Mouse (Mus musculus): Measurements from ENCODE around the gene 3110082I17Rik.

Gene 3110082I17Rik

DNA sequence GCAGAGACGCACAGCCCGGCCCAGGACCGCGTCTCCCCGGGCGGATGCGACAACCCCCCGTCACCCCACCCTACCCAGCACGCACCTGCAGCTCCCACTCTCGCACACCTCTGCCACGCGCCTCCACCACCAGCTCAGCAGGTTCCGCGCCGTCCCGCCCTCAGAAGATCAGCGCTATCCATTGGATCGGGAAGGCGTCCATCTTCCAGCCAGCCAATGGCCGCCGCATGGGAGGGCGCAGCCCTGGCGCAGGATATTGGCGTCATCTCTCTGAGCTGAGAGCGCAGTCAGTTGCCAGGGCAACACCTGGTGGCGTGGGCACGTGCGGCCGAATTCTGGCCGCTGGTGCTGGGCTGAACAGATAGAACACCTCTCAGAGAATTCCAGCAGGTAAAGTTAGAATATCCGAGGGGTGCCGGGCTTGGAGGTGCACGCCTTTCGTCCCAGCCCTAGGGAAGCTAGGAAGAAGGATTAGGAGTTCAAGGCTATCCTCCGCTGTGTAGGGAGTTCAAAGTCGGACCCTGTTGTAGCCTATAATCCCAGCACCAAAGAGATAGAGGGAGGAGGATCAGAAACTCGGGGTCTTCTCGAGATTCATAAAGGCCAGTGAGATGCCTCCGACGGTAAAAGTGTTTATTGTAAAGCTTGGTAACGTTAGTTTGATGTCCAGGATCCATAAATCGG, at the start of gene 3110082I17Rik:
3110082I17Rik (minus strand) TSS at position 144 of the 684 bp plus-strand sequence.
- DNase-seq = peak; percentile 97 to 99

DNA sequence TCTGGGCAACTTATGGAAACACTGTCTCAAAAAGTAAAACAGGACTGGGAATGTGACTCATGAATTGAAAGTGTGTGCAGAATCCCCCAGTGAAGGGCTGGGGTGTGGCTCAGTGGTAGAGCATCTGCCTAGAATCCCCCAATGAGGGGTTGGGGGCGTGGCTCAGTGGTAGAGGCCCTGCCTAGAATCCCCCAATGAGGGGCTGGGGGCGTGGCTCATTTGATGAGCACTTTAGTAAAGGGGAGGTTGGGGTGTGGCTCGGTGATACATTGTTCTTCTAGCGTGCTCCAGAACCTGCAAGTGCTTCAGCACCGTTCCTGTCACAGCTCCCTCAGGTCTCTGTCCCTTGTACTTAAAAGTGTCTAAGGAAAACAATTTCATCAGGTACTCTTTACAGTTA, 45.9 kb upstream of the 3110082I17Rik start:
- no peak for DNase-seq

DNA sequence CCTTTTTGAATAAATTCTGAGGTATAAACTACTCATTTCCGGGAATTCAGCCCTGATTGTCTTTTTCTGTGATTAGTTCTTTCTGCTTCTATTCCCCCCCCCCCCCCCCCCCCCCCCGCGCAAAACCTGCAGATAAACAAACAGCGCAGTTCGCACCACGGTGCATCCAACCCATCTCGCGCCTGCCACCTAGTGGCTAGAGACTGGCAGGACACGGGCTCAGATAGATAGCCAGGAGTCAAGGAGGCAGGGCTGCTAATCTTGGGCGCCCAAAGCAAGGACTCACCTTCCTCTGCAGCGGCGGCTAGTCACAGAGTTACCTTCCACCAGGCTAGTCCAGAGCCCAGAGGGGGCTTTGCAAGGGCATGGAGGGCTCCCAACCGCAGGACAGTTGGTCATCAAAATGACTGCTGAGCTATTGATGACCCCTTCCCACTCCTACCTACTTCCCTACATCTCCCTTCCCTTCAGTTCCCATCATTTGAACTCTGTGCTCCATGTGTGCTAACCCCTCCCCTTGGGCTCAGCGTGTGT, 44.8 kb upstream of the 3110082I17Rik start:
- DNase-seq = peak; percentile 54 to 82

DNA sequence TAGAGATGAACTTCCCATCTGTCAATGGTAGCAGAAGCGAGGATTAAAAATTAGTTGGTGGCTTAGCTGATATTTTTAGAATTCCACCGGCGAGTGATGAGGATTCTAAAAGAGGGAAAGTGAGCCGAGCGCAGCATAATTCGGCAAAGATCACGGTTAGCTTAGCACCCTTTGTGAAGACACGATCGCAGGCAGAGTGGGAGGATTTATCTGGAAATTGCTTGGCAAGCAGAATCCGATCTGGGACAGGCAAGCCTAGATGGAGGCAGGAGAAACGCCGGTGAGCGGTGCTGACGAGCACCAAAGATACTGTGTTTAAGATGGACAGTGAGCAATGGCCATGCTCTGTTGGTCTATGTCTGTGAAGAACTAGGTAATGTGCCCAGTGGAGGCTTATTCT, 42.0 kb upstream of the 3110082I17Rik start:
- DNase-seq = no peak

DNA sequence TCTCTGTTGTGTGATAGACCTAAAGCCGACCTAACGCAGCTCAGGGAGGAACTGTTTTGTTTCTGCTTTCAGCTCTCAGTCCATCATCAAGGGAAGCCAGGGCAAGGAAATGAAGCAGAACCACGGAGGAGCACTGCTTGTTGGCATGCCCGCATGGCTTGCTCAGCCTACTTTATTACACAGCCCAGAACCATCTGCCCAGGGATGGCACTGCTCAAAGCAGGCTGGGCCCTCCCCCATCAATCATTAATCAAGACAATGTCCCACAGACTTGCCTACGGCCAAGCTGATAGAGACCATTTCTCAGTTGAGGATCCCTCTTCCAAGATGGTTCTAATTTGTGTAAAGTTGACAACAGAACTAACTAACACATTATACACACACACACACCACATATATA, 38.5 kb upstream of the 3110082I17Rik start:
- DNase-seq = peak; percentile 44 to 54

DNA sequence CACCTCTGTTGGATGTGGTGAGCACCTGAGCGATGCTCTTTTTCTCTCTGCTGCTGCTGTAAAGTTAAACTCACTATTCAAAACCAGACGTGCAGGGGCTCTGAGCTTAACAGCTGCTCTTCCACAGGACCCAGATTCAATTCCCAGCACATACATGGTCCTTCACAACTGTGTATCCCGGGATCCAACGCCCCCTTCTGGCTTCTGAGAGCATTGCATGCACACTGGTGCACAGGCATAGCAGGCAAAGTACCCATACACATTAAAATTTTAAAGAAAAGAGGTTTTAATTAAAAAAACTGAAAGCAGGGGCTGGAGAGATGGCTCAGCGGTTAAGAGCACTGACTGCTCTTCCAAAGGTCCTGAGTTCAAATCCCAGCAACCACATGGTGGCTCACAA, 36.6 kb upstream of the 3110082I17Rik start:
- DNase-seq = no peak

DNA sequence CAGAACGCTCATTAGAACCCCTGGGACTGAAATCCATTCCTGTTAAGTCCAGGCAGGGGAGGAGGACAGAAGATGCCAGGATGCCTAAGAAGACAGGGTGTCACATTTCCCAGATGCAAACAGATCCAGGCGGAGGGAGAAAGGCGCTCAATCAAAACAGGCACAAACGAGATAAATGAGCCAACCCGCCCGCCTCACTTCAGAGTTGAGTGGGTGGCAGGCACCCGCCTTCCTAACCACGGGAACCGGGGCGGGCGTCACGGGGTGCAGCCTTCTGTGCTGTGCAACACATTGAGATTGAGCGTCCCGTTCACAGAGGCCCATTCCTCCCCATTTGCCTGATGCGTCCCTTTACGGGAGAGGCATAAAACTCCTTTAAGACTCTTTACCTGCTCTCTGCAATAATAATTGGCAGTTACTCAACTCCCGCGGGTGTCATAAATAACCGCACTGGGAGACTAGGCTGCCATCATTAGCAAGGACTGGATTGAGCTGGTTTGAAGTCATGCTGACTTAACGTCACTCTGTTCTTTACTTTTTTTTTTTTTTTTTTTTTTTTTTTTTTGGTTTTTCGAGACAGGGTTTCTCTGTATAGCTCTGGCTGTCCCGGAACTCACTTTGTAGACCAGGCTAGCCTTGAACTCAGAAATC, 34.8 kb upstream of the 3110082I17Rik start:
- no peak for DNase-seq

DNA sequence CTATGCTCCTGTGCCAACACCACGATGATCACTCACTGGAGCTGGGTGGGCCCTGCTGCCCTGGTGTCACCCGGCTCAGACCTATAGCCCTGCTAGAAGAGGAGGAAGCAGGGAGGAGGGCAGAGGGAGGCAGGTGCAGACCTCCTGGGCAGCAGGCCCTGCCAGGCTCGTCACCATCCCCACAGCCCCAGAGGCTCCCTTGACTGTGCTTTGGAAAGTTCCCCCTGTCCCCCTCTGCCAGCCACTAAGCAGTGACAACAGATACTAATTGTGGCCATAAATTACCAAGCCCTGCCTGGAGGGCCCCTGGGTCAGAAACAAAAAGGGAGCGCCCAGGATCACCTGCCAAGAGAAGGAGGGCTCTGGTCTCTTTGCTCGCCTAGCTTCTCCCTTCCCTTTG, 33.4 kb upstream of the 3110082I17Rik start:
- no peak for DNase-seq

DNA sequence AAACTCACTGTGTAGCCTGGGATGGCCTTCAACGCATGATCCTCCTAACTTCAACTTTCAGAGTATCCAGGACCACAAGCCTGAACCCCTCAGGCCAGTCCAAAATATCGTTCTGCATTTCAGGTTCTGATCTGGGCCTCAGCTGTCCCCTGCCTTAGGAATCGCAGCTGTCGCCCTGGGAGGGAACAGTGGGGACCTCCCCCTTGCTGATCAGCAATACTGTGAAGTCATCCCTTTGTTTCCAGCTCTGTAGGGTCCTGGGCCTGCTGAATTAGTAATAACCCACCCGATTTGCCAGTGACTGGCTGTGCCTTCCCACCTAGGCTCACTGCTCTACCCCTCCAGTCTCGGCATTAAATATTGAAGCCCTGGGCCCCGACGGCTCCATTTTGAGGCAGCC, 31.0 kb upstream of the 3110082I17Rik start:
- DNase-seq = no peak

DNA sequence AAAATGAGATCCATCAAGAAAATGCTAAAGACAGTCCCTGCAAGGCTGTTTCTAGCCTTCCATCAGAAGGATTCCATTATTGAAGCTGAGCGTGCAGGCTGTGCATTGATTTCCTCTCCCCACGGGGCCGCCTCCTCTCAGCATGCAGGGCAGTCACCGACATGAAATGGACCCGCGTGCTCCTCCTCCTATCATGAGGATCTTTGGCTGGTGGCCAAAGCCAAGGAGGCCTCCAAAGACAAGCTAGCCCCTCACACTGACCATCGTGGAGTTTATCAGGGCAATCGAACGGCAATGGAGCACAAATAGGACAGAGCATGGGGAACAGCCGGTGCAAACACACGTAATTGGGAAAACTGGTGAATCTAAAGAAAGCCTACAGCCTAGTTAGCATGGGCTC, 29.8 kb upstream of the 3110082I17Rik start:
- no peak for DNase-seq

DNA sequence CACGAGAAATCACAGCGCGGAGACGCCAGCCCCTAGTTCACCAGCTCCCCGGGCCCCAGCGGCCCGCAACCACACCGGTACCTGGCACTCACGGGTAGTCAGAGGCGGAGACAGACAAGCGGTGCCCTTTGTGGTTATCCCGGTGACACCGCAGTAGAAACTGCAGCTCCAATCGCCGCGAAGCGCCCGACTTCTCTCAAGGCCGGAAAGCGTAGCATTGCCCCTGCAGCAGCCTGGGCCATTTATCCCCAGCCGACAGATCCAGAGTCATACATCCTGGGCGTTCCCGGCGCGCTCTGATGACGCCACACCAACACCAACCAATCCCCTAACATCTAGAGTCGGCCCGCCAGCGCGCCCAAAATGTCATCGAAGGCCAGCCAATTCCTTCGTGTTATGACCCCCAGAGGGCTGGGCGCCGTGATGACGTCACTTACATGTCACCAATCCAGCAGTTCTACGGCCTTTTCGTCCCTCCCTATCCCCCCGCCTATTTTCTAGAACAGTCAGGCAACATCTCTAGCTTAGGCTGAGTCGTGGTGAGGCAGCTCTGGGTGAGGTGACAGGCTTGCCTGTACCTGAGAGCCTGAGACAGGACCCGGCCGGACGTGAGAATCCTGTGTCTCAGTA, 24.0 kb upstream of the 3110082I17Rik start, which contains the start of gene Zfand2a:
Zfand2a (minus strand) TSS at position 365 of the 630 bp plus-strand sequence.
- DNase-seq = peak; percentile 100

DNA sequence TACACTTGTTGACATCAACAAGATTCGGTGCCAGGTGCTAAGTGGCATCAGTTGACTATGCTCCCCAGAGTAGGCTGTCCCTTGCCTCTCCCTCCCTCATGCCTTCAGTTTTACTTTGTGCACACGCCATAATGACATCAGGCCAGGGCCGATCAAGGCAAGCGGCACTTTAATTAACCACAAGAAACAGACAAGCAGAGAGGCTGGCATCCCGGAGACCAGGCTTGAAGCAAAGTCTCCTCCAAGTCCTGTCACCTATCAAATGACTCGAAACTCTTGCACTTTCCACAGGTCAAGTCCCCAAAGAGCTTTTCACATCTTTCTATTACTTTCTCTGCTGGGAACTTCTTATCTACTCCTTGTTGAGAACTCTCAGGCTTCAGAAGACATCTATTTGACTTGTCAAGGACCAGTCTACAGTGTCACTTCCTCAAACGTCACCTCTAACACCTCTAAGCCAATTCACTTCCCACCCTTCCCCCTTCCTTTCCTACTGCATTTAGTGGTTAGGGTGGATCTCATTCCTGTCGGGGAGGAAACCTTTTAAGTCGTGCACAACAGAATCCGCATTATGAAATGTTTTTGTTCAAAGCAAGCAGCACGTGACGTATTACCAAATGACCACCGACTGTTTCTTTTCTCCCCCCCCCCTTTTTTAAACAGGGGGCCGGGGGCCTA, 23.0 kb upstream of the 3110082I17Rik start:
- DNase-seq = no peak

DNA sequence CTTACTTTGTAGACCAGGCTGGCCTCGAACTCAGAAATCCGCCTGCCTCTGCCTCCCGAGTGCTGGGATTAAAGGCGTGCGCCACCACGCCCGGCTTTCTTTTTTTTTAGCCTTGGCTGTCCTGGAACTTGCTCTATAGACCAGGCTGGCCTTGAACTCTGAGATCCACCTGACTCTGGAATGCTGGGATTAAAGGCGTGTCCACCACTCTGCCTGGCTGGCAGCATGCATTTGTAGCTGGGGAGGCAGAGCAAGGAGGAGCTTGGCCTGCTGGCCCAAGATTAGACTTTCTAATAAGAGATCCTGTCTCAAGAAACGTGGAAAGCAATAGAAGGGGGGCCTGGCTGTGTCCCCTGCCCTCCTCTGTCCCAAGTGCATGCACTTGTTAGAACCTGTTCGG, 20.1 kb upstream of the 3110082I17Rik start:
- no peak for DNase-seq

DNA sequence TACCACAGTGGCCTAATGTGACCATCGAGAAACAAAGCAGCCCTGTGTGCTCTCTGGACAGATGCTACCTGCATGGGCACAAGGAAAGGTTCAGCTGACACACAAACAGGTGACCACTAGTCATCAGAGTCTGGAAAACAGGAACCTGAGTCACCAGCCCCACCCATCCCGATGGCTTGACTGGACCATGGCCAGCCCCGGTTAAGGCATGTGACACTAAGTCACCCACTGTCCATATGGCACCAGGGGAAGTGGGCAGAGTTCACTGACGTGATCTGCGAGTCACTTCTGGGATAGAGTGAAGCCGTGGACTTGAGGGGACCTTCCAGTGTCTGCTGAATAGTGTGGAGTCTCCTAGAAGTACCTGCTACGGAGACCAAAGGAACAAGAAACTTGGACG, 18.8 kb upstream of the 3110082I17Rik start:
- no peak for DNase-seq

DNA sequence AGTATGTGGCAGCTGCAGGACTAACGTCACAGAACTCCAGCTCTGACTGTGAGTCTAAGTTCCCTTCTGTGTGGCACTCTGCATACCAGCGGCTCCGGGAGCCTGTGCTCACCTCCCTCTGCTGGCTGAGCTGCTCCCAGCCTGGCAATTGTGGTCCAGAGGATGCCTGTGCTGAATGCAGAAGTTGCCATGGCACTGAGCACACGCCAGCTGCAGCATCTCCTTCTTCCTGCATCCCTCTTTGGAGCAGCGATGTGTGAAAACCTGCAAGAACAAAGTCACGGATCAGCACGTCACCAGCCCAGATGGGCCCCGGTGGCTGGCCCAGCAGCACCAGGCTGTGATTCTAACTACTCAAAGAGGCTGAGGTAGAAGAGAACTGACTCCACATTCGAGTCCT, 14.4 kb upstream of the 3110082I17Rik start:
- DNase-seq = no peak

DNA sequence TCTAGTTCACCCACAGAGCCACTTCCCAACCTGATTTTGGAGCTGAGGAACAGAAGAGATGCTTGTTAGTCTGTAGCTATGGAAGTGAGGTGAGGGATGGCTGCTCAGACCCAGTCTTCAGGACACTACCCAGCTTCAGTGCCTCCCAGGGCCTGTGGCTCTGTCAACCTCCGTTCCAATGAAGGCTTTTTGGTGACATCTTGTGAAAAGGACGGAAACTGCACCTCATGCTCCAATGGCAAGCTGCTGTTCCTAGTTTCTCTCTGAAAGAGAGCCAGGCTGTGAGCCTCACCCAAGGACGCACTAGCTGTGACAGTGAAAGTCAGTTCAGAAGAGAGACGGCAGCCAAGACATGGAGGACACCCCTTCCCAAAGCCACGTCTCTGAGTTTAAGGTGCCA, 7.7 kb upstream of the 3110082I17Rik start:
- no peak for DNase-seq

DNA sequence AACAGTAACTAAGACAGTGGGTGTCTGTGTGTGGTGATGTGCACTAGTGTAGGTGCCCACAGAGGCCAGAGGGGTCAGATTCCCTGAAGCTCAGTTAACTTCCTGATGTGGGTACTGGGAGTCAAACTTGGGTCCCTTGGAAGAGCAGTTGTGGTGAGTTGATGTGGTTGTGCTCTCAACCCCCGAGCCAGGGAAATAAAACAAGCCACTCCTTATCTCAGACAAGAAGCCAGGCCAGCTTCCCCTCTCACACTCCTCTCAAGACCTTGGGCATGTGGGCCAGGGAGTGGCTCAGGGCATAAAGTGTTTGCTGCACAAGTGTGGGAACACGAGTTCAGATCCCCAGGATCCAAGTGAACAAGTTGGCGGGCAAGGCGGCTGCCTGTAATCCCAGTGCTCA, 6.5 kb upstream of the 3110082I17Rik start:
- DNase-seq = no peak

DNA sequence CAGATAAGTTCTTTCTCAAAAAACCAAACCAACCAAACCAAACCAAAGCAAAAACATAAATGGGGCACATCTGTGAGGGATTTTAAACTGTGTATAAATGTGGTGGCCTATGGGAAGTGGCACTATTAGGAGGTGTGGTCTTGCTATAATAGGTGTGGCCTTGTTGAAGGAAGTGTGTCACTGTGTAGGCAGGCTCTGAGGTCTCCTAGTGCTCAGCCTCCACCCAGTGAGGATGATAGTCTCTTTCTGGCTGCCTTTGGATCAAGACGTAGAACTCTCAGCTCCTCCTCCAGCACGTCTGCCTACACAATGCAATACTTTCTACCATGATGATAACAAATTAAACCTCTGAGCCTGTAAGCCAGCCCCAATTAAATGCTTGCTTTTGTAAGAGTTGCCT, 6.0 kb upstream of the 3110082I17Rik start:
- DNase-seq = no peak

DNA sequence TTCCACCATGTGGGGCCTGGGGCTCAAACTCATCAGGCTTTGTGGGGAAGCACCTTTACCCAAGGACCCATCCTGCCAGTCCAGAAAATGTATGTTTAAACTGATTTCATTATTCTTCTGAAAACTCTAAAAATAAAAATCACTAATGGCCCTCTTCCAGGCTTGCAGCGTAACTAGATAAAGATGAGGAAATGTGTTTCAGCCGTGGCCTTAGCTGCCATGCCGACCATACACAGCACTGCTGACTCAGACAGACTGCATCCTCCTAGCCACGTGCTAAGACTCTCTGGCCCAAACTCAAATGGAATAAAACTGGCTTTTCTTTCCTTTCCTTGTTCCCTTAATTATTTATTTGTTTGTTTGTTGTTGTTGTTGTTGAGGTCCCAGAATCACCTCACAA, 4.5 kb upstream of the 3110082I17Rik start:
- no peak for DNase-seq

DNA sequence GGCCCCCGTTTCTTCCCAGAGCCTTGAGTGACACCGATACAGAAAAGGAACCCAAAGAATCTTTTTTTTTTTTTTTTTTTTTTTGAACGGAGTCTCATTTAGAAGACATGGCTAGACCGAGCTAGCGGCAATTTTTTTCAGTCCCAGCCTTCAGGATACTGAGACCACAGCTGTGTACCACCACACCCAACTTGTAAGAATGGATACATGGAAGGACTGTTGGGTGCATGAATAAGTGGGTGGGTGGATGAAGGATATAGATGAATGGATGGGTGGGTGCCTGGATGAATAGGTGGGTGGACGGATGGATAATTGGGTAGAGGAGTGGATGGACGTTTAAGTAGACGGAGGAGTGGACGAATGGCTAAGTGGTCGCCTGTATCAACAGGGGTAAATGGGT, 389 bp downstream of the 3110082I17Rik start:
- DNase-seq = no peak

DNA sequence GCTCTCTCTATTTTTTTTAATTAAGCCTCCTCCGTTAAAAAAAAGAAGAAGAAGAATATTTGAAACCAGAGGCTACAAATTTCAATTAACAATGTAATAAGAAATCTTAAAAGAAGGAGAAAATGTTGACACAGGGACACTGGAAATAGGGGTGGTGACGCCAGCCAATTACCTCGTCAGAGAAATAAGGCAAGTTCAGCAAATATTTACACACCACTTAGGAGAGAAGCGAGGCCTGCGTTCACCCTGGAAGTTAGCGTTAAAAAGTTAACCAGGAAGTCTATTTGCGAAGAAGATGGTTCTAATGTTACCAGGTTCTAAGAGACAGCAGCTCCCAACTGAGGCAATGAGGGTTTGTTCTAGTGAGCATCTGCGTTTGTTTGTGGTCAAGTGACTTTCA, 3.1 kb downstream of the 3110082I17Rik start:
- no peak for DNase-seq

DNA sequence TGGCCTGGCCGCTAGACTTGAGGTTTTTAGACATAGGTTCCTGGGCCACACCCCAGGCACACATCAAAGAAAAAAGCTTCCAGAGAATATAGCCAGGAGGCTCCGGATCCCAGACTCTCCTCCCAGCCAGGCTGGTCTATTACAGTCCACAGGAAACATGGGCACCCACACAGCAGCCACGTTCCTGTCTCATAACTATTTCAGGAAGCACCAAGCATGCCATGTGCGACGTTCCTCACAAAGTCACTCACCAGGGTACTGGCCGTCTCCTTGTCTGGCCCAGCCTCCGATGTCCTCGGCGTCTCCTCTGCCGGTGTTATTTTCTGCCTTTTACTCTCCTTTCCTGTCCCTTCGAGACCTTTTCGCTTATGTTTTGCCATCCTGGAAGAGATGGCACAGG, 5.2 kb downstream of the 3110082I17Rik start:
- DNase-seq = no peak

DNA sequence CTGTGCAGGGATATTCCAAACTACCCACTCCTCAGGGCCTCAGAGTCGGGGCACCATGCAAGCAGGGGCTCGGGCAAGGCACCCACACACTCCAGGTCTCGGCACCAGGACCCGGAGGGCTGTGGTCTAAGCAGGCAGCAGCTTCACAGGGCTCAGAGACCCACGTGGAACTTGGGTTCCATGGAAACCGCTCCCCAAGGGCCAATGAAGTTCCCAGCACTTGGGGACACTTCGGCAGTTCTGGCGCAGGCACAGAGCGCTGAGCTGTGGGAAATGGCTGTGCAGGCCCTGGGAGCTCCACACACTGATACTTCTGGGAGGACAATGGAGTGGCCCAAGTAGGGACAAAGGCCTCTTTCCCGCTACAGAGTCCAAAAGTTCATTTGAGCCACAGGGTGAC, 7.3 kb downstream of the 3110082I17Rik start:
- DNase-seq = no peak
